Mouse (Mus musculus) liver, embryonic 14.5 days (tissue): ENCODE measurements around the gene Trmt2a.

Source experiments
- CTCF ChIP-seq: IDR thresholded peaks from 2 replicates; pipeline ENCODE4 v1.5.1; 2016; ENCODE audit warnings: antibody characterized with exemption, low read depth, control low read depth
- EP300 ChIP-seq: IDR thresholded peaks from 2 replicates; pipeline ENCODE4 v1.6.1; 2016; ENCODE audit warnings: antibody characterized with exemption, low read depth

- TF ChIP-seq EP300: no peak
- TF ChIP-seq CTCF: no peak
Measured at GRCm38 (mm10) chr16:18288581-18289061, 40.1 kb downstream of the Trmt2a start.
